Mouse (Mus musculus): Measurements from ENCODE around the gene Cldn10. TPM values are rescaled to one million over a fixed set of nuclear protein-coding genes. Genes with fewer than 3 reads are reported as not detected.

The Cldn10 gene
- polyA plus RNA-seq, 1 experiment: 232 TPM

GRCm38 (mm10) chr14:118868102-118868724 is 80.5 kb downstream of the Cldn10 start:
- no peak for DNase-seq
- TF ChIP-seq POLR2A (IDR thresholded peaks at IDR 0.05; ENCODE audit: low read depth, low read length) (no peak), CTCF (conservative IDR thresholded peaks at IDR 0.05; ENCODE audit: insufficient read depth, insufficient read length, low read depth, low read length) (no peak)
- no peaks in the 10 kb centered on the region for H3K27me3 ChIP-seq (replicated peaks; ENCODE audit: control insufficient read depth, insufficient read depth, low read length)
- no peak overlapping the region for H3K4me3 ChIP-seq (ENCODE audit: insufficient read depth, low read depth, low read length)
- H3K36me3 ChIP-seq (ENCODE audit: control insufficient read depth, insufficient read depth, low read length): no peaks in the 10 kb centered on the region; the same call in 1 of the 2 replicates
- H3K27ac ChIP-seq (ENCODE audit: insufficient read depth, low read depth, low read length): no peak overlapping the region
- WGBS: 78% methylated on average over 13 of the region's 13 CpGs
- H3K4me1 ChIP-seq (ENCODE audit: control insufficient read depth, insufficient read depth, low read length): peaks cover 3% of the 10 kb centered on the region; the same call in 1 of the 2 replicates

- no peak for DNase-seq
- no peaks in the 10 kb centered on the region; the same call in 1 of the 2 replicates for H3K36me3 ChIP-seq (ENCODE audit: control insufficient read depth, insufficient read depth, low read length)
- TF ChIP-seq CTCF (conservative IDR thresholded peaks at IDR 0.05; ENCODE audit: insufficient read depth, insufficient read length, low read depth, low read length): no peak
- no peak for TF ChIP-seq POLR2A (IDR thresholded peaks at IDR 0.05; ENCODE audit: low read depth, low read length)
- WGBS: 78% methylated on average over 6 of the region's 6 CpGs
- H3K4me1 ChIP-seq (ENCODE audit: control insufficient read depth, insufficient read depth, low read length): peaks cover 6% of the 10 kb centered on the region; the same call in 1 of the 2 replicates
- H3K27me3 ChIP-seq (replicated peaks; ENCODE audit: control insufficient read depth, insufficient read depth, low read length): no peaks in the 10 kb centered on the region
- no peak overlapping the region for H3K27ac ChIP-seq (ENCODE audit: insufficient read depth, low read depth, low read length)
- no peak overlapping the region for H3K4me3 ChIP-seq (ENCODE audit: insufficient read depth, low read depth, low read length)
Measured at GRCm38 (mm10) chr14:118869712-118870111, 82.0 kb downstream of the Cldn10 start.

DNA sequence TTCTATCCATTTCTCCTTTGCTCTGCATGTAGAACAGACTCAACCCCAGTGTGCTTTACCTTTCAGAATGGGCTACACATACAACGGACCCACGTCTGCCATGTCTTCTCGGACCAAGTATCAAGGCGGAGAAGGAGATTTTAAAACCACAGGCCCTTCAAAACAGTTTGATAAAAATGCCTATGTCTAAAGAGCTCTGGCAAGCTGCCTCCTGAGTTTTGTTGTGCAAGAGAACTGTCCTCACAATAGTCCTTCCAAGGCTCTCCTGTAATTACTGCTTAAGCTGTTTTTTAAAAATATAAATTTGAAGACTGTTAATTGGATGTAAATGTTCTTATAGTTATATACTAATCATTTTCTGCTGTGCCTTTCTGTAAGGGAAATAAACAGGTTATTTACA is 86.4 kb downstream of the Cldn10 start:
- WGBS: 89% methylated on average over 4 of the region's 4 CpGs
- Histone ChIP-seq H3K27ac (ENCODE audit: insufficient read depth, low read depth, low read length) (no peak overlapping the region), H3K4me1 (ENCODE audit: control insufficient read depth, insufficient read depth, low read length) (peaks cover 6% of the 10 kb centered on the region; the same call in 1 of the 2 replicates), H3K4me3 (ENCODE audit: insufficient read depth, low read depth, low read length) (no peak overlapping the region), H3K27me3 (replicated peaks; ENCODE audit: control insufficient read depth, insufficient read depth, low read length) (no peaks in the 10 kb centered on the region), H3K36me3 (ENCODE audit: control insufficient read depth, insufficient read depth, low read length) (no peaks in the 10 kb centered on the region; the same call in 1 of the 2 replicates)
- DNase-seq: no peak
- TF ChIP-seq CTCF (conservative IDR thresholded peaks at IDR 0.05; ENCODE audit: insufficient read depth, insufficient read length, low read depth, low read length) (no peak), POLR2A (IDR thresholded peaks at IDR 0.05; ENCODE audit: low read depth, low read length) (no peak)

DNA sequence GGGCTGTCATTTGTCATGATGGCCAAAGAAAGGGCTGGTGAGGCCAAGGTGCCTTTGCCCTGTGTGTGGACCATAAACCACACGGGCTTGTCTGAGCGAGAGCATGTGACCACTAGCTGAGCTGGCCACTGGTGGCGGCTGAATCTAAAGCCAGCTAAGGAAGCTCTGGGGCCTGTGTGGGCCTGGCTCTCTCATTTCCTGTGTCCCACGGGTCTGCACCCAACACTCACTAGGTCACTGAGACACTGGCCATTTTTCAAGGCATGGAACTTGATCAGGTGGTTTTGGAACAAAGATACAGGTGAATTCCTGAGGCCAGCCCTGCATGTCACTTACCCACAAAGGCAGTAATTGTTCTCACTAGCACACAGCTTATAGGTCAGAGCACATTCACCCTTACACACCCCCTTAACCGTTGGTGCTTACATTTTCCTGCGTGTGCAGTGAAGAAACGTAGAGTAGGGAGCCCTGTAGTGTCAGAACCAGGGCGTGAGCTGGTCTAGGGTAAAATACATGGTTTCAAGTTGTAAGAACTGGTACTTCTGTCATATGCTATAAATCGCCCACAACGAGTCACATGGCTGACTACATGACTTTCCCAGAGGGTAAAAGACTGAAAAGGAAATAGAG is 87.2 kb downstream of the Cldn10 start:
- WGBS: 46% methylated on average over 10 of the region's 10 CpGs
- Histone ChIP-seq H3K36me3 (ENCODE audit: control insufficient read depth, insufficient read depth, low read length) (no peaks in the 10 kb centered on the region; the same call in 1 of the 2 replicates), H3K4me3 (ENCODE audit: insufficient read depth, low read depth, low read length) (no peak overlapping the region), H3K27me3 (replicated peaks; ENCODE audit: control insufficient read depth, insufficient read depth, low read length) (no peaks in the 10 kb centered on the region), H3K4me1 (ENCODE audit: control insufficient read depth, insufficient read depth, low read length) (peaks cover 6% of the 10 kb centered on the region; the same call in 1 of the 2 replicates), H3K27ac (ENCODE audit: insufficient read depth, low read depth, low read length) (peak overlapping the region; percentile 76)
- TF ChIP-seq POLR2A (IDR thresholded peaks at IDR 0.05; ENCODE audit: low read depth, low read length): no peak
- no peak for TF ChIP-seq CTCF (conservative IDR thresholded peaks at IDR 0.05; ENCODE audit: insufficient read depth, insufficient read length, low read depth, low read length)
- peak; percentile 40 for DNase-seq

GRCm38 (mm10) chr14:118878346-118878910 is 90.7 kb downstream of the Cldn10 start:
- WGBS: 87% methylated on average over 11 of the region's 11 CpGs
- H3K36me3 ChIP-seq (ENCODE audit: control insufficient read depth, insufficient read depth, low read length): no peaks in the 10 kb centered on the region; the same call in 1 of the 2 replicates
- no peak overlapping the region for H3K4me3 ChIP-seq (ENCODE audit: insufficient read depth, low read depth, low read length)
- TF ChIP-seq POLR2A (IDR thresholded peaks at IDR 0.05; ENCODE audit: low read depth, low read length): no peak
- TF ChIP-seq CTCF (conservative IDR thresholded peaks at IDR 0.05; ENCODE audit: insufficient read depth, insufficient read length, low read depth, low read length): no peak
- H3K27me3 ChIP-seq (replicated peaks; ENCODE audit: control insufficient read depth, insufficient read depth, low read length): no peaks in the 10 kb centered on the region
- H3K4me1 ChIP-seq (ENCODE audit: control insufficient read depth, insufficient read depth, low read length): peaks cover 6% of the 10 kb centered on the region; the same call in 1 of the 2 replicates
- DNase-seq: no peak
- H3K27ac ChIP-seq (ENCODE audit: insufficient read depth, low read depth, low read length): no peak overlapping the region

GRCm38 (mm10) chr14:118880696-118881095 is 93.0 kb downstream of the Cldn10 start:
- Histone ChIP-seq H3K4me1 (ENCODE audit: control insufficient read depth, insufficient read depth, low read length) (no peaks in the 10 kb centered on the region), H3K27me3 (replicated peaks; ENCODE audit: control insufficient read depth, insufficient read depth, low read length) (no peaks in the 10 kb centered on the region), H3K4me3 (ENCODE audit: insufficient read depth, low read depth, low read length) (no peak overlapping the region), H3K27ac (ENCODE audit: insufficient read depth, low read depth, low read length) (no peak overlapping the region), H3K36me3 (ENCODE audit: control insufficient read depth, insufficient read depth, low read length) (no peaks in the 10 kb centered on the region; the same call in 1 of the 2 replicates)
- WGBS: 79% methylated on average over 10 of the region's 10 CpGs
- TF ChIP-seq POLR2A (IDR thresholded peaks at IDR 0.05; ENCODE audit: low read depth, low read length) (no peak), CTCF (conservative IDR thresholded peaks at IDR 0.05; ENCODE audit: insufficient read depth, insufficient read length, low read depth, low read length) (no peak)
- no peak for DNase-seq
